Mouse (Mus musculus): ENCODE measurements around the gene Rptor.

Rptor gene

DNA sequence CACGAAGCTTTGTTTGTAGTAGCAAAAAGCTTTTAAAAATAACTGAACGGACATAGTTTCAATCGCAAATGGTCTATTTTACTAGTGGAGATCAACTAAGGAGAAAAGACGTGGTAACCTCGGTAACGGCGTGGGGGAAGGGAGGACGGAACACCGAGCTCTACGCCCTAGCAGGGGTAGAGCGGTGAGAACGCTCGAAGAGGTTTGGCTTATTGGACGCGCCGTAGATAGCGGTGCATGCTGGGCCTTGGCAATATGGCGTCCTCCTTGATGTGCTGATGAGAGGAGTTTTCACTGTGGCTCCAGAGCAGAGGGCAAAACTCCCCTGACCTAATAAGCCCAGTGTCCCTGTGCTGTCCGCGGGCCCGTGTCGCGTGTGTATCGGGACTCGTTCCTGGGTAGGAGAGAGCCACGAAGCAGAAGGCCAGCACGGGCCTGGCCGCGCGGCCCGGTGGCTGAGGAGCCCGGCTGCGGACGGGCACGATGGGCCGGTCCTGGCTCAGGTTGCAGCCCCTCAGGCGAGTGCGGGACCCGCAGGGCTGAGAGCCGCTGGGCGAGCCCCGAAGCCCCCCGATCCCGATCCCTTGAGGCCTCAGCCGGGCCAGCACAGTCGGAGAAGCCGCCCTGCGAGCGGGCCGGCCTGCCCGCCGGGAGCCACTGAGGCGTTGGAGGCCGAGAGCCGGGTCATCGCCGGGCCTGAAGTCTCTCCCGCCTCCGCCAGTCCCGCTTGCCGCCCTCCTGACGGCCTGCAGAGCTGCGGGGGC lies at the start of gene Rptor:
Rptor (plus strand) TSS at position 143 of the 764 bp plus-strand sequence.
- in situ Hi-C loops (cut with MseI, MboI) = no loop called here

DNA sequence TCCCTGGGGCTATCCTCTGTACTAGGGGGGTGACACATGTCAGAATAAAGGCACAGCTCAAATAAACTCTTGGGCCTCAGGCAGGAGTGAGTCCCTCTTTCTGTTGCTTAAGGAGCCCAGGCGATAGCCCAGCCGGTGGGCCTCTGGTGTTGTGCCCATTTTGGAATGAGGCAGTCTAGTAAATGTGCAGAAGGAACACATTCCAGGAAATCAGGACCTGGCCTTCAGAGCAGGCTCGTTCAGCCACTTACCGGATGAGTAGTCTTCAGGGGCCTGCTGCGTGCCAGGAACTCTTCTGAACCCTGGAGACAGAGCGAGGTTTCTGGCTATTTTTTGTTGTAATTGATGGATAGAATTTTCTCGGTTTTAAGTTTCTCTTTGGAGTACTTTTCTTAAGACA lies 48.0 kb upstream of the Rptor start:
- in situ Hi-C loops (cut with MseI, MboI) = no loop called here

GRCm38 (mm10) chr11:119555170-119555569 lies 47.5 kb upstream of the Rptor start:
- in situ Hi-C loops (cut with MseI, MboI) = no loop called here

DNA sequence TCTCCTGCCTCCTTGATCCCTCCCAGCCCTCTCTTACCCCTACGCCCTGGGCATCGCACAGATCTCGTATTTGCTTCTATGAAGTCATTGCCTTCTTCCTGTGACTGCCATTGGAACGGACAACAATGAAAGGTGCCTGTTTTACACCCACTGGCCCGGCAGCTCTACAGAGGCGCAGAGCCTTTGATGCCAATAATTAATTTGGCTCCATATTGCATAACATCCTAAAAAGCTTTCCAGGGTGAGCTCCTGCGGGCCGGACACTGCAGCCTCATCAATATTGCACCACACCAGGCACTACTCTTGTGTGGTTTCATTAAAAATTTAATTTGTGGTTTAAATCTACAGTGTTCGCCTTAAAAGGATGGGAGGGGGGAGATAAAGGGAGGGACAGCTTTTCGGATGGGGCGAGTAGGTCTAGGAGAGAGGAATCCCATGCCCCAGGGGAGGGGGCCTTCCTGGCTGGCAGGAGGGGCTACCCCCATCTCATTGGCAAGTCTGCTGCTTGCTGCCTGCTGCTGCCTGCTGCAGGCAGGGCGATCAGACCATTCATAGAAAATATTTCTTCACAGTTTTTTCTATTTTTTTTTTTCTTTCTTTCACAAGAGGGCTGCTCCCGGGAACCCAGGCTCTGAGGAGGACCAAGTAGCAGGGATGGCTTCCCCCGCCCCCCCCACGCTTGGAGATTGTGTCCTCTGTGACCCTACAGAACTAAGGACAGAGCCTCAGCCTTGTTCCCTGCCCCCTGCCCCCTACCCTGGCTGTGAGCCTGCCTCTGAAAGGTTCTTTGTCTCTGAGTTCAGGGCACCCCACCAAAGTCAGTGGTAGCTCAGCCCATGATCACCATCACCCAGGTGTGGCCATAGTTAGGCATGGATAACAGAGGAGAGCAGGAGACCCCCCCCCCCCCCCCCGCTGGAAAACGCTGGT lies 44.5 kb upstream of the Rptor start:
- in situ Hi-C loops (cut with MseI, MboI) = no loop called here

DNA sequence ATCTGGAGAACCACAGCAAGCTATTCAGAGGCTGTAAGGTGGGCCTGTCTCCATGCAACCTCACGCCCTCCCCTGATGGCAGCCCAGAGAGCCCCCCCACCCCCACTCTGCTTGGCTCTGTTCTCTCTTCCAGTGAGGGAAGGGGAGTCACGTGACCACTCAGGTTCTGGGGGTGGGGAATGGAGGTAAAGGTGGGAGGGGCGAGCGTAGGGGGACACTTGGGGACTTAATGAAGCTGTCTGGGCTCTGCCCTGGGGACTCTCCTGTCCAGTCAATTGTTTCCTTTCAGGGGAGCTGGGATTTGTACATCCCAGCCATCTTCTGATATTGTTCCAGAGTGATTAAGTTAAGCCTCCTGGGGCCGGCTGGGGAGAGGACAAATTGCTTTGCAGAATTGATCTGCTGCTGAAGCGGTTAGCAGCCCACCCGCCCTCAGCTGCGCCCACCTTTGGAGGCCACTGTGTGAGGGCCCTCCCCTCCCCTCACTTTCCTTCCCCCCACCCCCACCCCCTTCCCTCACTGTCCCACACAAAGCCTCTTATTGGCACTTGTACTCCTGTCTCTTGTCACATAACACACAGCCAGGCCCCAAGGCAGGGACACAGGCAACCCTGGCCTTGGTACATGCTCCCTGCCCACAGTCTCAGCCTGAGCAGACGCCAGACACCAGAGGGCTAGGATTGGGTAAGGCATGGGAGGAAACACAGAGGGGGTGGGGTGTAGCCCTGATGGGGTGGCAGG lies 43.7 kb upstream of the Rptor start:
- in situ Hi-C loops (cut with MseI, MboI) = no loop called here

DNA sequence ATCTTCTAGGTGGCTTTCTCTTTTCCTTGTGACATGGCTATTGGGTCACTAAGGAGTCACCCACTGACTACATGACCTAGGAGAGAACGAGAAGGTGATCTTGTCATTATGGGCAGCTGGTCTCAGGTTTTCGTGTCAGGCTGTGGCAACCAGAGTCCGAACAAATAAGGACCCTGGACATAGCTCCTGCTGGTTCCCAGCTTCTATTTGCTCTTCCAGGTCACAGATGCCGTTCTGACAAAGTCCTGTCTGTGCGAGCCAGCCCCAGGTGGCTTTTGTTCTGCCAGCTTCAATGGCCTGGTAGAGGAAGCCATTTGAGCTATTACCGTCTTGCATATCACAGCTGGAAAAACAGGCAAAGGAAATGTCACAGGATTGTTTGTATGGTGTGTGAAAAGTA lies 40.4 kb upstream of the Rptor start:
- in situ Hi-C loops (cut with MseI, MboI) = no loop called here

- in situ Hi-C loops (cut with MseI, MboI) = no loop called here
Measured at GRCm38 (mm10) chr11:119563166-119563565, 39.5 kb upstream of the Rptor start.

DNA sequence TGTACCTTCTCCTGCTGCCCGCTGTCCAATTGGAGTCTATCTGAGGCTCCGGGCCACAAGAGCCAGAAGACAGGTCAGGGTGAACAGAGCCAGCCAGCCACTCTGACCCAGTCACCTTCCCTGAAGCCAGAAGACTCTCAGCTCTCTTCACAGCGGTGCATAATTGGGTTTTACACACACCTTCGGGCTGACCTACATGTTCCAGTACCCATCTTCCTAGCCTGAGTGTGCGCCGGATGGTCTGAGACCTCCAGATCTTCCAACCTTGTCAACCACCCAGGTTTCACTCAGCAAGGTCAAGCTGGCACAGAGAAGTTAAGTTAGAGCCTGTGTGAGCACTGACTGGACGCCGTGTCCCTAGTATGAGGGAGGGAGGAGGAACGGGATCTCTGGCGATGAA lies 38.3 kb upstream of the Rptor start:
- in situ Hi-C loops (cut with MseI, MboI) = no loop called here

GRCm38 (mm10) chr11:119565021-119565420 lies 37.7 kb upstream of the Rptor start:
- in situ Hi-C loops (cut with MseI, MboI) = no loop called here

DNA sequence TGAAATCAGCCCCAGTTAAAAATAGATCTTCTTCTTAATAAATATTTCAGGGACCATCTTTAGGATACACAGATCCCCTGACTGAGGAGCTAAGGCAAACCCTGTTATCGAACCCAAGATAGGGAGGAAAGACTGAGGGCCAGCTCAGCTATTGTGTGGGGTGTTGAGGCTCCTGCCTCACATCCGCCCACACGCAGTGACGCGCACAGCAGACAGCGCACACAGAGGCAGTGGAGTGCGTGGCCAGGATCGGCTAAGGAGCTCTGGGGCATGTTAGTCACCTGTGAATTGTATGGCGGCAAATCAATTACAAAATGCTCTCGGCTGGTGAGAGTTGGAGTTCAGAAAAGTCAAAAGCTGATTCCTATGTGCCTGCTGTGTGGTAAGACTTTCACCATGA lies 37.0 kb upstream of the Rptor start:
- in situ Hi-C loops (cut with MseI, MboI) = no loop called here

- in situ Hi-C loops (cut with MseI, MboI) = no loop called here
Measured at GRCm38 (mm10) chr11:119566188-119566587, 36.5 kb upstream of the Rptor start.

DNA sequence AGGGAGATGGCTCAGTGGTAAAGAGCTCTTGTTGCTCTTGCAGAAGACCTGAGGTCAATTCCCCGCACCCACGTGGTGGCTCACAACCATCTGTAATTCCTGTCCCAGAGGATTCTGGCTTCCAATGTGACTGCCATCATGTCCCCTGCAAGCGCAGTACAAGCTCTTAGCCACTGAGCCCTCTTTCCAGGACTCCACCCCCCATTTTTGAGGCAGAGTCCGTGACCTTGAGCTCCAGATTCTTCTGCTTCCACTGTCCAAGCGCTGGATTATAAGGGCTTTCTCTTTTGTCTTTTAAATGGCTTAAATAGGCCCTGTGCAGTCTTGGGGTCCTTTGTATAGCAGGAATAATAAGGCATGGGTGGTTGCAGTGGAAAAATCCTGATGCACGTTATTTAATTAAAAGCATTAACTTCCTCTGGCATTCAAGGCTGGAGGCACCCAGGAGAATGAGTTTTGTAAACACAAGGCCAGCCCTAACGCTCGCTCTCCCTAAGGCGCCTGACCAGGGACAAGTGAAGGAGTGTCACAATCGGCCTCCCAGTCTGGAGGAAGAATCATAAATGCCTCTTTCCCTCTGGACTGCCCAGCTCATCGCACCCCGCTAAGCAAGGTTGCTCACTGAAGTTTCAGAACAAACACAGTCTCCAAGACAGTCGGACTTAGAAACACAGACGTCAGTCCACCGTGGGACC lies 30.2 kb upstream of the Rptor start:
- in situ Hi-C loops (cut with MseI, MboI) = no loop called here

- in situ Hi-C loops (cut with MseI, MboI) = no loop called here
Measured at GRCm38 (mm10) chr11:119576855-119577254, 25.9 kb upstream of the Rptor start.

DNA sequence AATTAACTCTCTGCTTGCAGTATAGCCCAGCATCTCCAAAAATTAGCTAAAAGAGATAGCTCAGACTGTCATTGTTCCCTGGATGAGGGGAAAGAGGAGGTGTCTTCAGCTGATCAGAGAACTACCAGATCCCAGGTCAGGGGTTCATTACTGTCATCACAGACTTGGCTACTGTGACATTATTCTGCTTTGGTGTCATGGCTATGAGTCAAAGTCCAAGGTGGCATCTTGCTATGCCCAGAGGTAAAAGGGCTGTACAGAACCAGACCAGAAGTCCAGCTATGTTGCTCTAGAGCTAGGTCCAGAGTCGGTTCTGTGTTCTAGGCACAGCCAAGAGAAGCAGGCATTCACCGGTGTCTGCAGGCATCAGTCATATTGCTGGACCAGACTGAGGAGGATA lies 25.0 kb upstream of the Rptor start:
- in situ Hi-C loops (cut with MseI, MboI) = no loop called here

DNA sequence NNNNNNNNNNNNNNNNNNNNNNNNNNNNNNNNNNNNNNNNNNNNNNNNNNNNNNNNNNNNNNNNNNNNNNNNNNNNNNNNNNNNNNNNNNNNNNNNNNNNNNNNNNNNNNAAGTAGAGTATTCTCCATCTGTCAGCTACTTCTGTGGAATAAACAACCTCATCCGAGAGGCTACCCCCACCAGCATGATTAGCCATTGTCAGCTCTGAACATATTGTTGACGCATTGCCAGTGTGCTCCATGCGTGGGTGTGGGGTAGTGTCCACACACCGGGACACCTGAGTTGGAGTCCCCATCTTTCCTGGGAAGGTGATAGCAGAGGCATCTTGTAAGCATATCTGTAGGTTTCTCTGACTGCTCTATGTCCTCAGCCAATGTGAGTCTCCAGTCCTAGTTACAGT lies 16.2 kb upstream of the Rptor start:
- in situ Hi-C loops (cut with MseI, MboI) = no loop called here

GRCm38 (mm10) chr11:119587112-119587511 lies 15.6 kb upstream of the Rptor start:
- in situ Hi-C loops (cut with MseI, MboI) = no loop called here

DNA sequence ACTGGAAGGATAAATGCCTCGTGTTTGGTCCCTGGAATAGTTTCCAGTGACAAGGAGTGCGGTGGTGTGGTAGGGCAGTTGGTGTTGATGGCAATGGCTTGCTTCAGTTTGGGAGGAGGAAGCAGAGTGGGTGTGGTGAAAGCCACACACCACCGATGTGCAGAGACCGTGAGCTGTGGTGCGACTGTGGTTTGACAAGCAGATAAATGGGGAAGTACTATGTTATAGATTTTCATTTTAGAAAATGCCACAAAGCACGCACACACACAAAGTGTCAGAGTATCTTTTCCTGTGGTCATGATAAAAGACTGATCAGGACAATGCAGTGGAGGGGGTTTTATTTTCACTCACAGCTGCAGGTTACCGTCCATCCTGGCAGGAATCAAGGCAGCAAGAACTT lies 13.5 kb upstream of the Rptor start:
- in situ Hi-C loops (cut with MseI, MboI) = no loop called here

DNA sequence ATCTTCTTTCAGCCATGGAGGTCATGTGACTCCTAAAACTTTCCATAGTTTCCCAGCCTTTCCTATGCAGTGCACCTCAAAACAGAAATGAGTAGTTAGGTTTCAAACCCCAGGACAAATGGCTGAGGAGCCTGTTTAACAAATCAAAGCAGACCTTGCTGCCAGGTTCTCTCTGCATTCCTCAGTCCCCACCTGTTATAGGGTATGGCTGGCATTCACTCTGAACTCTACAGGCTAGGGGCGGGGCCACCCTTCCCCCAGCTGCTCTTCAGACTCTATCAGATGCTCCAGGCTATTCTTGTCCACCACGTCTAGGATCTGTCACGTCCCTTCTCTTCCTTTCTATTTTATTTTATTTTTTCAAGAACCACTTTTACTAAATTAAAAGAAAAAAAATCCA lies 8.7 kb upstream of the Rptor start:
- in situ Hi-C loops (cut with MseI, MboI) = no loop called here

GRCm38 (mm10) chr11:119598856-119599255 lies 3.8 kb upstream of the Rptor start:
- in situ Hi-C loops (cut with MseI, MboI) = no loop called here

GRCm38 (mm10) chr11:119600286-119600685 lies 2.4 kb upstream of the Rptor start:
- in situ Hi-C loops (cut with MseI, MboI) = no loop called here

GRCm38 (mm10) chr11:119602177-119602700 lies 466 bp upstream of the Rptor start:
- in situ Hi-C loops (cut with MseI, MboI) = no loop called here

Data from mouse trophoblast stem cell (cell line).